Mouse (Mus musculus) layer of hippocampus, adult 8-10 months (tissue): ENCODE results near the gene Sri. TPM values are rescaled to one million over a fixed set of nuclear protein-coding genes. Genes with fewer than 3 reads are reported as not detected.

Source experiments
- DNase-seq, 2 experiments: peaks; one replicate each; pipeline ENCODE4 v3.0.0; 2022; ENCODE audit warnings: low spot score in 2 of 2
- total RNA-seq, 4 experiments: library from RNA; stranded (reverse); gene quantifications; 2 replicates each; pipeline ENCODE4 v1.2.4; 2022

Gene Sri
- total RNA-seq, 4 experiments from 2014 or later = 101 to 111 (median 107) TPM

DNA sequence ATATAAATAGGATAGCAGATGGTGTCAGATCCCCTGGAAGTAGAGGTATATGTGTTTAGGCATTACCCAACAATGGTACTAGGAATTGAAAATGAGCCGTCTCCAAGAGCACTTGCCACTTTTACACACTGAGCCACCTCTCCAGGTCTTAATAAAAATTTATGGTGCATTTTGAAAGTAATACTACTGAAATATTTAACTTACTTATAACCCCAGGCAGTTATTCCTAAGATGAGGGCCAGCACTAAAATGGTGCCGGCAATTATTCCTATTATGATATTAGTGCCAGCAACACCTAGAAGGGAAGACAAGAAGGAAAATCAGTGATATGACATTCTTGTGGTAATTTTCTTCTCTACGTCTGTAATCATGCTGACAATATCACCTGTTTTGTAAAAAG lies 65.8 kb downstream of the Sri start:
- no peak for DNase-seq

DNA sequence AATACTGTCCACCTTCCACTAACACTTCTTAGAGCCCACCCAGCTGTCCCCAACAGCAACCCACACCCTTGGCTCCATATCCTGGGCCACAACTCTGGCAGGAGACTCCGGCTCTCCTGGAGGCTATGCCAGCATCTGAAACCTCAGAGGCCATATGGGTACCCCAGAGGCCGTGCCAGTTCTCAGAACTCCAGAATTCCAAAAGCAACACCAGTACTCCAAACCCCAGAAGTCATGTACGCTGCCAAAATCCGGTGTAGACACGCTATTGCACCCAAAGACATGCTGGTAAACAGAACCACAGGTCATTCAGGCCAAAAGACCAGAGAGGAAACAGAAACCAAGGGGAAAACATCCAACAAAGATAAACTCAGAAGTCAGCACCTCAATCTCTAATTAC lies 66.4 kb downstream of the Sri start:
- DNase-seq = no peak

DNA sequence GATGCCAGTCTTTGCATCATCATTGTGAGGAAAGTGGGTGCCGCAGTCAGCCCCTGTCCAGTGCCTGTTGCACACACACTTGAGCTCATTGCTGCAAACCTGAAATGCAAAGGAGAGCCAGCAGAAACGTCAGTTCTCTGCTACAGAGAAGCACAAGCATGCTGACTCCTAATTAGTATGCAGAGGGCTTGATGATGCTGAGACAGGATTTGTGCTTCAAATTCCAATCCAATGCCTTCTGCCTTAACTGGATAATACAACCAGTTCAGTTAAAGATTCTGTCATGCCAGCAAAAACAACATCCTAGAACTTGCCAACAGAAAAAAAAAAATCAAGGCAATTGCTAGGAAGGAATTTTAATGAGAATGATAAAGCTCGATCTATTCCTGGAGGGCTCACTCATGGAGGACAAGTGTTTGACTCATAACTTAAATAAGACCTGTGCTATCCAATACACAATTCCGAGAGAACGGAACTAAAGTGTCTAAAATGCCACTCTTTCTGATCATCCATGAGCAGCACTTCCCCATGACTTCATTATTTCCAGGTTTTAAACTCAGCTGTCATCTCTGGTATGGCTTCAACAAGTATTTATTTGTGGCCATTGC lies 70.8 kb downstream of the Sri start:
- no peak for DNase-seq

Other genes with a start within 250 kb of the Sri start
- gene Steap4, start 85.6 kb upstream of the Sri start, total RNA-seq = under 1 TPM in 3 of 4 experiments, not detected in 1; 0.19 to 0.43 (median 0.31) TPM